In the genomic region with DNA sequence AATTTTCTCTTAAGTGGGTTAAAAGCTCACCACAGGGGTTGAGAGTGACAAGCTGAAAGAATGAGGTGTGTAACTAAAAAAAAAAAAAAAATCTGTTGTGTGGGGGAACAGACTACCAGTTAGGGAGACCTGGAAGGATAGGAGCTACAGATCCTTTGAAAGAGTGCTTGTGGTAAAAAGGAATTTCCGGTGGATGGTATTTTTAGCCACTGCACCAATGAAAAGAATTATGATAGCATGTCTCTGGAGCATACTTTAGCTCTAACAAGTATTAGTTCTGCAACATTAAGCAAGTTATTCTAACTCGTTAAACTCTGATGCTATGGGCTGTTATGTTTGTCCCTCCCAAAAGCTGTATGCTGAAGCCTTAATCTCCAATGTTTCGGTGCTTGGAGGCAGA, we compare ENCODE assay signal across 15 mouse cellular contexts.
"Had no signal": no experiment of that assay in that cellular context is flagged by ENCODE, and none has a peak within 500 bp of the region (broad histone marks: within the 10 kb centered on the region; RNA-seq: fewer than 3 reads in every experiment).

No protein-coding gene starts in this region.

- H3K9ac ChIP-seq: neural tube, embryonic 15.5 days; stomach, embryonic 15.5 days had no signal

- H3K27me3 ChIP-seq: neural tube, embryonic 15.5 days; stomach, embryonic 15.5 days had no signal

- DNase-seq: retina, postnatal 1 day; right cerebral cortex, adult 18-20 months; right cerebral cortex, postnatal 14 days; right cerebral cortex, postnatal 25 days; right cerebral cortex, postnatal 4 days; spleen, adult 18-20 months; thymus, adult 18-20 months; thymus, adult 2 months; thymus, postnatal 14 days; thymus, postnatal 25 days; thymus, postnatal 36 days; thymus, postnatal 4 days had no signal

- H3K27ac ChIP-seq: neural tube, embryonic 15.5 days; stomach, embryonic 15.5 days; stomach, postnatal 0 days had no signal

- H3K4me3 ChIP-seq: neural tube, embryonic 15.5 days; stomach, embryonic 15.5 days had no signal

- H3K36me3 ChIP-seq: neural tube, embryonic 15.5 days; stomach, embryonic 15.5 days had no signal

- H3K4me1 ChIP-seq: stomach, embryonic 15.5 days had no signal

- H3K9me3 ChIP-seq: neural tube, embryonic 15.5 days; stomach, embryonic 15.5 days had no signal

- H3K4me2 ChIP-seq: neural tube, embryonic 15.5 days; stomach, embryonic 15.5 days had no signal
